In the genomic region with DNA sequence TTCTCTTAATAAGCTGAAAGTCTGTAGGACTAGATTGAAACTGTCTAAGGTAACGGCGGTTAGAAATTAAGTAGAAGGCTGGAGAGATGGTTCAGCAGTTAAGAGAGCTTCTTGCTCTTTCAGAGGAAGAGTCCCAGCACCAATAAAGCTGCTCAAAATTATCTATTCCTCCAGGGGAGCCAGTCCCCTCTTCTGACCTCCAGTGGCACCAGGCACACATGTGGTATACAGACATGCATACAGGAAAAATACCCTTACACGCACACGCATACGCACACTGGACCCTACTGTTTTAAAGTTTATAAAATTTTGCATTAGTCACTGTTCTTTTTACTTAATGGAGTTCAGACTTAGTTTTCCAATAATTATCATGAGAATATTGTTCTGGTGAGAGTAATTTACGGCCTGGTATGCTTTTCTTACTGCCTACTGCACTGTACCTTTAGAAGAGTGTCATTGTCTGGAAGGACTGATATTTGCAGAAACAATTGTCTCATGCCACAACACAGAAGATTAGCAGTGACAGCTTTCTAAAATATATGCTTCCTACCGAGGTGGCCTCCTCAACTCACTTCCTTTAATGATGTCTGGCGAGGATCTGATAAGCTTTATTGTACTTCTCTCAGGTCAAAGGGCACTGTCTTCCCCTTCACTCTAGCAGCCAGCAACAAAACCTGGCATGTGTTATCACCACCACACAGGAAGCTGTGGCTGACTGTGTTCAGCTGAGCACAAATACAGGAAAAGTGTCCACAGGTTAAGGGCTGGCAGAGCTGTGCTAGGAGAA, we compare ENCODE assay signal across 10 mouse cellular contexts. TPM values are rescaled to one million over a fixed set of nuclear protein-coding genes. Genes with fewer than 3 reads are reported as not detected.
DNase-seq lines count a peak whose midpoint lies in the region; ATAC-seq and TF ChIP-seq lines count a peak whose summit lies in the region.
"Had no signal": no experiment of that assay in that cellular context is flagged by ENCODE, and none has a peak within 500 bp of the region (broad histone marks: within the 10 kb centered on the region; RNA-seq: fewer than 3 reads in every experiment).

No protein-coding gene starts in this region.

- TF ChIP-seq CTCF in intestine, postnatal 0 days (IDR thresholded peaks at IDR 0.05; ENCODE audit: low read depth) = no peak
- no peak for TF ChIP-seq CTCF in lung, embryonic 14.5 days (IDR thresholded peaks at IDR 0.05; ENCODE audit: low read depth)

- no peak for ATAC-seq in heart, embryonic 11.5 days (replicated peaks; ENCODE audit: insufficient number of reproducible peaks, low FRiP score, low TSS enrichment)
- 0 out of 2 replicates have a peak, but pooled peaks have one; percentile 41 for ATAC-seq in intestine, postnatal 0 days
- peak; percentile 79 for ATAC-seq in lung, embryonic 14.5 days (ENCODE audit: insufficient read depth)
- no peak for ATAC-seq in forebrain, embryonic 14.5 days

- H3K9me3 ChIP-seq in heart, embryonic 11.5 days (replicated peaks; ENCODE audit: control insufficient read depth, low read length) = no peaks in the 10 kb centered on the region
- H3K9me3 ChIP-seq in intestine, postnatal 0 days (ENCODE audit: control insufficient read depth) = no peaks in the 10 kb centered on the region
- H3K9me3 ChIP-seq in lung, embryonic 14.5 days (ENCODE audit: low read depth, low read length) = no peaks in the 10 kb centered on the region
- H3K9me3 ChIP-seq in forebrain, embryonic 14.5 days (replicated peaks; ENCODE audit: control insufficient read depth, low read length) = no peaks in the 10 kb centered on the region

- no peak overlapping the region for H3K9ac ChIP-seq in heart, embryonic 11.5 days (ENCODE audit: low read depth, low read length)
- no peak overlapping the region for H3K9ac ChIP-seq in intestine, postnatal 0 days (ENCODE audit: low read depth, low read length)
- no peak overlapping the region for H3K9ac ChIP-seq in lung, embryonic 14.5 days
- no peak overlapping the region for H3K9ac ChIP-seq in forebrain, embryonic 14.5 days (ENCODE audit: low read length)

- H3K27me3 ChIP-seq in heart, embryonic 11.5 days (ENCODE audit: control insufficient read depth, insufficient read depth, low read length) = no peaks in the 10 kb centered on the region
- no peaks in the 10 kb centered on the region for H3K27me3 ChIP-seq in intestine, postnatal 0 days (replicated peaks; ENCODE audit: control insufficient read depth, insufficient read depth, low read length)
- H3K27me3 ChIP-seq in lung, embryonic 14.5 days (ENCODE audit: insufficient read depth, low read length) = no peaks in the 10 kb centered on the region
- H3K27me3 ChIP-seq in forebrain, embryonic 14.5 days (replicated peaks; ENCODE audit: control insufficient read depth, insufficient read depth, low read length) = no peaks in the 10 kb centered on the region

- no peak overlapping the region for H3K4me2 ChIP-seq in heart, embryonic 11.5 days
- H3K4me2 ChIP-seq in intestine, postnatal 0 days (replicated peaks; ENCODE audit: low read depth) = no peak overlapping the region
- H3K4me2 ChIP-seq in lung, embryonic 14.5 days = no peak overlapping the region
- no peak overlapping the region for H3K4me2 ChIP-seq in forebrain, embryonic 14.5 days (ENCODE audit: low read length)

- no peaks in the 10 kb centered on the region for H3K36me3 ChIP-seq in heart, embryonic 11.5 days (ENCODE audit: control insufficient read depth, insufficient read depth, low read length)
- no peaks in the 10 kb centered on the region for H3K36me3 ChIP-seq in intestine, postnatal 0 days (ENCODE audit: control insufficient read depth, insufficient read depth)
- H3K36me3 ChIP-seq in lung, embryonic 14.5 days (ENCODE audit: insufficient read depth) = no peaks in the 10 kb centered on the region
- H3K36me3 ChIP-seq in forebrain, embryonic 14.5 days (ENCODE audit: control insufficient read depth, insufficient read depth, low read length) = no peaks in the 10 kb centered on the region

- H3K4me1 ChIP-seq in heart, embryonic 11.5 days (ENCODE audit: control insufficient read depth, insufficient read depth, low read length) = peaks cover 14% of the 10 kb centered on the region
- H3K4me1 ChIP-seq in intestine, postnatal 0 days (replicated peaks; ENCODE audit: control insufficient read depth, insufficient read depth, low read length) = no peaks in the 10 kb centered on the region
- peaks cover 5% of the 10 kb centered on the region; the same call in 1 of the 2 replicates for H3K4me1 ChIP-seq in lung, embryonic 14.5 days (ENCODE audit: insufficient read depth)
- no peaks in the 10 kb centered on the region for H3K4me1 ChIP-seq in forebrain, embryonic 14.5 days (ENCODE audit: control insufficient read depth, insufficient read depth, low read length)

- 0 out of 2 replicates have a peak overlapping the region, but pooled peaks have one; percentile 54 for H3K27ac ChIP-seq in heart, embryonic 11.5 days (ENCODE audit: low read depth, low read length)
- H3K27ac ChIP-seq in intestine, postnatal 0 days (ENCODE audit: low read depth, low read length) = no peak overlapping the region
- H3K27ac ChIP-seq in lung, embryonic 14.5 days (ENCODE audit: low read depth) = no peak overlapping the region
- no peak overlapping the region for H3K27ac ChIP-seq in forebrain, embryonic 14.5 days (ENCODE audit: low read depth, low read length)
- H3K27ac ChIP-seq: heart, adult 2 months had no signal

- intact Hi-C loops in heart, postnatal 36 days (cut with DNase I) = no loop called here

- H3K4me3 ChIP-seq in heart, embryonic 11.5 days (ENCODE audit: low read depth, low read length) = no peak overlapping the region
- no peak overlapping the region for H3K4me3 ChIP-seq in intestine, postnatal 0 days (ENCODE audit: low read depth, low read length)
- no peak overlapping the region for H3K4me3 ChIP-seq in lung, embryonic 14.5 days (ENCODE audit: low read depth, low read length)
- no peak overlapping the region for H3K4me3 ChIP-seq in forebrain, embryonic 14.5 days (ENCODE audit: low read depth, low read length)
- H3K4me3 ChIP-seq: heart, adult 2 months had no signal

- no peak for DNase-seq in heart, postnatal 36 days
- peak; percentile 65 for DNase-seq in lung, embryonic 14.5 days
- DNase-seq in thymus, postnatal 25 days = peak; percentile 37
- no peak for DNase-seq in urinary bladder, adult 18-20 months (ENCODE audit: low spot score in 2 of 2)
- DNase-seq in forebrain, embryonic 14.5 days (ENCODE audit: low spot score) = no peak
- DNase-seq in spleen, postnatal 10 days (ENCODE audit: low spot score in 2 of 2) = no peak
- DNase-seq: heart, adult 2 months; left cerebral cortex, postnatal 4 days had no signal

- WGBS in heart, embryonic 11.5 days (ENCODE audit: insufficient replicate concordance) = 62% methylated on average over 8 of the region's 8 CpGs
- 61% methylated on average over 8 of the region's 8 CpGs for WGBS in intestine, postnatal 0 days
- 62% methylated on average over 8 of the region's 8 CpGs for WGBS in lung, embryonic 14.5 days
- 83% methylated on average over 8 of the region's 8 CpGs for WGBS in forebrain, embryonic 14.5 days

RNA-seq across cellular contexts. Expression of a gene that starts 29.4 kb away (rescaled TPM):
- not detected in 2 replicates for polyA plus RNA-seq in heart, embryonic 11.5 days (2014; fragmentation: Nextera tagmentation; extraction: Ambion mirVana)
- total RNA-seq in heart, postnatal 36 days (2021) = 1 to 10 TPM in 1 of 2 experiments, under 1 TPM in 1; 0.76 to 1.1 TPM
- not detected in 2 replicates for polyA plus RNA-seq in intestine, postnatal 0 days (2015; fragmentation: Nextera tagmentation; extraction: Ambion mirVana)
- polyA plus RNA-seq in lung, embryonic 14.5 days (2014; fragmentation: Nextera tagmentation; extraction: Ambion mirVana) = not detected in 2 replicates
- polyA plus RNA-seq in forebrain, embryonic 14.5 days (2014; fragmentation: Nextera tagmentation; extraction: Ambion mirVana) = not detected in 2 replicates
- polyA plus RNA-seq: heart, adult 2 months had no signal

RNA-seq across cellular contexts. Expression of a gene that starts 35.2 kb away (rescaled TPM):
- not detected in 2 replicates for polyA plus RNA-seq in heart, embryonic 11.5 days (2014; fragmentation: Nextera tagmentation; extraction: Ambion mirVana)
- 1 to 10 TPM in 1 of 2 experiments, under 1 TPM in 1; 0.76 to 1.1 TPM for total RNA-seq in heart, postnatal 36 days (2021)
- not detected in 2 replicates for polyA plus RNA-seq in intestine, postnatal 0 days (2015; fragmentation: Nextera tagmentation; extraction: Ambion mirVana)
- not detected in 2 replicates for polyA plus RNA-seq in lung, embryonic 14.5 days (2014; fragmentation: Nextera tagmentation; extraction: Ambion mirVana)
- polyA plus RNA-seq in forebrain, embryonic 14.5 days (2014; fragmentation: Nextera tagmentation; extraction: Ambion mirVana) = not detected in 2 replicates
- polyA plus RNA-seq: heart, adult 2 months had no signal

RNA-seq across cellular contexts. Expression of a gene that starts 41.0 kb away (rescaled TPM):
- not detected in 2 replicates for polyA plus RNA-seq in heart, embryonic 11.5 days (2014; fragmentation: Nextera tagmentation; extraction: Ambion mirVana)
- 1 to 10 TPM in 1 of 2 experiments, under 1 TPM in 1; 0.76 to 1.1 TPM for total RNA-seq in heart, postnatal 36 days (2021)
- not detected in 2 replicates for polyA plus RNA-seq in intestine, postnatal 0 days (2015; fragmentation: Nextera tagmentation; extraction: Ambion mirVana)
- not detected in 2 replicates for polyA plus RNA-seq in lung, embryonic 14.5 days (2014; fragmentation: Nextera tagmentation; extraction: Ambion mirVana)
- not detected in 2 replicates for polyA plus RNA-seq in forebrain, embryonic 14.5 days (2014; fragmentation: Nextera tagmentation; extraction: Ambion mirVana)
- polyA plus RNA-seq: heart, adult 2 months had no signal

RNA-seq across cellular contexts. Expression of a gene that starts 46.8 kb away (rescaled TPM):
- polyA plus RNA-seq in heart, embryonic 11.5 days (2014; fragmentation: Nextera tagmentation; extraction: Ambion mirVana) = not detected in 2 replicates
- total RNA-seq in heart, postnatal 36 days (2021) = 1 to 10 TPM in 1 of 2 experiments, under 1 TPM in 1; 0.76 to 1.1 TPM
- not detected in 2 replicates for polyA plus RNA-seq in intestine, postnatal 0 days (2015; fragmentation: Nextera tagmentation; extraction: Ambion mirVana)
- not detected in 2 replicates for polyA plus RNA-seq in lung, embryonic 14.5 days (2014; fragmentation: Nextera tagmentation; extraction: Ambion mirVana)
- polyA plus RNA-seq in forebrain, embryonic 14.5 days (2014; fragmentation: Nextera tagmentation; extraction: Ambion mirVana) = not detected in 2 replicates
- polyA plus RNA-seq: heart, adult 2 months had no signal

RNA-seq across cellular contexts. Expression of a gene that starts 52.6 kb away (rescaled TPM):
- polyA plus RNA-seq in heart, embryonic 11.5 days (2014; fragmentation: Nextera tagmentation; extraction: Ambion mirVana) = not detected in 2 replicates
- total RNA-seq in heart, postnatal 36 days (2021) = under 1 TPM in 1 of 2 experiments, not detected in 1; 0.76 TPM
- not detected in 2 replicates for polyA plus RNA-seq in intestine, postnatal 0 days (2015; fragmentation: Nextera tagmentation; extraction: Ambion mirVana)
- polyA plus RNA-seq in lung, embryonic 14.5 days (2014; fragmentation: Nextera tagmentation; extraction: Ambion mirVana) = not detected in 2 replicates
- polyA plus RNA-seq in forebrain, embryonic 14.5 days (2014; fragmentation: Nextera tagmentation; extraction: Ambion mirVana) = not detected in 2 replicates
- total RNA-seq: left cerebral cortex, postnatal 4 days had no signal
- polyA plus RNA-seq: heart, adult 2 months had no signal

Comparison
In these comparisons a context has a peak if more than half of its experiments do, and no peak if none do; other contexts are left out.
1. ATAC-seq: peak in intestine, postnatal 0 days (single experiment) and lung, embryonic 14.5 days (single experiment); none in heart, embryonic 11.5 days (single experiment) and forebrain, embryonic 14.5 days (single experiment).
2. DNase-seq: peak in lung, embryonic 14.5 days (single experiment) and thymus, postnatal 25 days (single experiment); none in heart, postnatal 36 days (0 of 2), urinary bladder, adult 18-20 months (0 of 2), forebrain, embryonic 14.5 days (single experiment) and spleen, postnatal 10 days (0 of 2).